Mouse (Mus musculus) intestine, embryonic 15.5 days (tissue): ENCODE measurements around the gene Ndn. TPM values are rescaled to one million over a fixed set of nuclear protein-coding genes. Genes with fewer than 3 reads are reported as not detected.

Experiments
- ATAC-seq: fragments of 200-750 bp; cut with Nextera tagmentation; 2 replicates; pipeline ENCODE4 v1.8.0; 2017; ENCODE audit warnings: moderate TSS enrichment, moderate library complexity
- H3K27ac ChIP-seq: fragments of 300-500 bp; sonication (generic); 2 replicates; pipeline ENCODE4 v1.5.1; 2015; ENCODE audit warnings: mild to moderate bottlenecking, inconsistent platforms
- H3K27me3 ChIP-seq: fragments of 300-500 bp; sonication (generic); replicated peaks from 2 replicates; pipeline ENCODE4 v1.6.1; 2015; ENCODE audit warnings: inconsistent platforms
- H3K36me3 ChIP-seq: fragments of 300-500 bp; sonication (generic); 2 replicates; pipeline ENCODE4 v1.6.1; 2015; ENCODE audit warnings: inconsistent platforms
- H3K4me1 ChIP-seq: fragments of 300-500 bp; sonication (generic); replicated peaks from 2 replicates; pipeline ENCODE4 v1.6.1; 2015; ENCODE audit warnings: inconsistent platforms
- H3K4me2 ChIP-seq: fragments of 300-500 bp; sonication (generic); replicated peaks from 2 replicates; pipeline ENCODE4 v1.6.1; 2015; ENCODE audit warnings: mild to moderate bottlenecking, inconsistent platforms
- H3K4me3 ChIP-seq: fragments of 300-500 bp; sonication (generic); replicated peaks from 2 replicates; pipeline ENCODE4 v1.5.1; 2015; ENCODE audit warnings: inconsistent platforms
- H3K9ac ChIP-seq: fragments of 300-500 bp; sonication (generic); 2 replicates; pipeline ENCODE4 v1.6.1; 2015; ENCODE audit warnings: inconsistent platforms
- H3K9me3 ChIP-seq: fragments of 300-500 bp; sonication (generic); 2 replicates; pipeline ENCODE4 v1.6.1; 2016; ENCODE audit warnings: inconsistent platforms
- WGBS: fragments of 180-500 bp; shearing (Covaris S2); methylation state at CpG from one replicate; pipeline ENCODE4 v1.1.7; 2015; 5-methylcytosine and 5-hydroxymethylcytosine counted together
- polyA plus RNA-seq: library from polyadenylated mRNA; unstranded; fragments of >200 nt; fragmentation: Nextera tagmentation; extraction: Ambion mirVana; gene quantifications from 2 replicates; pipeline ENCODE4 v1.2.1, GENCODE M21; 2015

Gene Ndn
- polyA plus RNA-seq, 1 experiment from 2014 or later = 63.5 TPM

- WGBS = 28% methylated on average over 14 of the region's 14 CpGs
- Histone ChIP-seq H3K4me1 (no peaks in the 10 kb centered on the region), H3K27ac (no peak overlapping the region), H3K9me3 (no peaks in the 10 kb centered on the region), H3K4me2 (peak overlapping the region; percentile 76), H3K36me3 (no peaks in the 10 kb centered on the region), H3K4me3 (peak overlapping the region; percentile 41), H3K27me3 (no peaks in the 10 kb centered on the region), H3K9ac (peak overlapping the region; percentile 34)
- peak; percentile 68 for ATAC-seq
Observed at GRCm38 (mm10) chr7:62377313-62377712, 30.9 kb downstream of the Ndn start.

GRCm38 (mm10) chr7:62378529-62378928 lies 32.2 kb downstream of the Ndn start:
- no peak overlapping the region for H3K27ac ChIP-seq
- no peak for ATAC-seq
- H3K4me3 ChIP-seq = no peak overlapping the region
- H3K36me3 ChIP-seq = no peaks in the 10 kb centered on the region
- no peaks in the 10 kb centered on the region for H3K4me1 ChIP-seq
- 90% methylated on average over 9 of the region's 9 CpGs for WGBS
- H3K9ac ChIP-seq = no peak overlapping the region
- H3K9me3 ChIP-seq = no peaks in the 10 kb centered on the region
- H3K27me3 ChIP-seq = no peaks in the 10 kb centered on the region
- no peak overlapping the region for H3K4me2 ChIP-seq

- H3K36me3 ChIP-seq = no peaks in the 10 kb centered on the region
- no peak overlapping the region for H3K4me2 ChIP-seq
- ATAC-seq = peak; percentile 49; the same call in 1 of the 2 replicates
- no peaks in the 10 kb centered on the region for H3K9me3 ChIP-seq
- no peaks in the 10 kb centered on the region for H3K4me1 ChIP-seq
- no peak overlapping the region for H3K9ac ChIP-seq
- H3K27ac ChIP-seq = no peak overlapping the region
- H3K27me3 ChIP-seq = no peaks in the 10 kb centered on the region
- WGBS = 9% methylated on average over 2 of the region's 2 CpGs
- no peak overlapping the region for H3K4me3 ChIP-seq
Observed at GRCm38 (mm10) chr7:62382391-62382790, 36.0 kb downstream of the Ndn start.

- no peak overlapping the region for H3K9ac ChIP-seq
- no peak for ATAC-seq
- 38% methylated on average over 4 of the region's 4 CpGs for WGBS
- H3K27ac ChIP-seq = no peak overlapping the region
- H3K4me3 ChIP-seq = no peak overlapping the region
- H3K36me3 ChIP-seq = no peaks in the 10 kb centered on the region
- no peak overlapping the region for H3K4me2 ChIP-seq
- no peaks in the 10 kb centered on the region for H3K27me3 ChIP-seq
- H3K4me1 ChIP-seq = no peaks in the 10 kb centered on the region
- H3K9me3 ChIP-seq = no peaks in the 10 kb centered on the region
Observed at GRCm38 (mm10) chr7:62388291-62388690, 41.9 kb downstream of the Ndn start.

GRCm38 (mm10) chr7:62392202-62392601 lies 45.8 kb downstream of the Ndn start:
- H3K9me3 ChIP-seq = no peaks in the 10 kb centered on the region
- H3K4me2 ChIP-seq = no peak overlapping the region
- H3K4me1 ChIP-seq = no peaks in the 10 kb centered on the region
- H3K27me3 ChIP-seq = no peaks in the 10 kb centered on the region
- H3K36me3 ChIP-seq = no peaks in the 10 kb centered on the region
- H3K4me3 ChIP-seq = no peak overlapping the region
- WGBS = 48% methylated on average over 1 of the region's 1 CpGs
- ATAC-seq = no peak
- no peak overlapping the region for H3K9ac ChIP-seq
- H3K27ac ChIP-seq = no peak overlapping the region

Other genes with a start within 250 kb of the Ndn start
- gene Magel2, start 30.4 kb downstream of the Ndn start, polyA plus RNA-seq = 0.69 and 0.72 TPM in 2 replicates
- gene Mkrn3, start 73.6 kb downstream of the Ndn start, polyA plus RNA-seq = 4.2 and 4.4 TPM in 2 replicates
- 18.1 and 21.4 TPM in 2 replicates for gene Peg12, start 117.9 kb downstream of the Ndn start, polyA plus RNA-seq